Mouse (Mus musculus): Measurements from ENCODE around the gene Proca1.

Gene Proca1

GRCm38 (mm10) chr11:78215709-78216317 lies 22.6 kb downstream of the Proca1 start:
- DNase-seq (ENCODE audit: low spot score in 2 of 2): no peak

- DNase-seq (ENCODE audit: low spot score in 2 of 2): no peak
Observed at GRCm38 (mm10) chr11:78223586-78223985, 30.4 kb downstream of the Proca1 start.

GRCm38 (mm10) chr11:78231518-78231917 lies 38.3 kb downstream of the Proca1 start:
- DNase-seq (ENCODE audit: low spot score in 2 of 2): no peak

GRCm38 (mm10) chr11:78240193-78240857 lies 47.1 kb downstream of the Proca1 start:
- DNase-seq (ENCODE audit: low spot score in 2 of 2): no peak

- peak in 1 of 2 experiments; percentile 5 for DNase-seq (ENCODE audit: low spot score in 2 of 2)
Observed at GRCm38 (mm10) chr11:78245261-78245626, 52.1 kb downstream of the Proca1 start.

- DNase-seq (ENCODE audit: low spot score in 2 of 2): peak; percentile 82 to 94
Observed at GRCm38 (mm10) chr11:78245627-78246317, 52.6 kb downstream of the Proca1 start, which contains the start of the genes Sdf2 and Supt6. TSS of gene Sdf2 (plus strand) at chr11:78245746. TSS of gene Supt6 (minus strand) at chr11:78245987.

GRCm38 (mm10) chr11:78246318-78247011 lies 53.3 kb downstream of the Proca1 start:
- no peak for DNase-seq (ENCODE audit: low spot score in 2 of 2)

GRCm38 (mm10) chr11:78247012-78247348 lies 53.8 kb downstream of the Proca1 start:
- no peak for DNase-seq (ENCODE audit: low spot score in 2 of 2)

GRCm38 (mm10) chr11:78247727-78248140 lies 54.5 kb downstream of the Proca1 start:
- no peak for DNase-seq (ENCODE audit: low spot score in 2 of 2)
